Mouse (Mus musculus) heart, postnatal 25 days (tissue): ENCODE measurements at regions not wholly inside any gene's neighbourhood (a gene's known extent, or its start where the extent isn't known, plus 50 kb on each side); places are given as distances from the start of the nearest gene placed in this dataset.

Source experiments
- DNase-seq: peaks from one replicate; pipeline ENCODE4 v3.0.0; 2022; ENCODE audit warnings: low spot score
- intact Hi-C: fragments of 180-260 bp; cut with DNase I; formaldehyde crosslinking; loops from one replicate; pipeline ENCODE4 v1.15.1; 2025

DNA sequence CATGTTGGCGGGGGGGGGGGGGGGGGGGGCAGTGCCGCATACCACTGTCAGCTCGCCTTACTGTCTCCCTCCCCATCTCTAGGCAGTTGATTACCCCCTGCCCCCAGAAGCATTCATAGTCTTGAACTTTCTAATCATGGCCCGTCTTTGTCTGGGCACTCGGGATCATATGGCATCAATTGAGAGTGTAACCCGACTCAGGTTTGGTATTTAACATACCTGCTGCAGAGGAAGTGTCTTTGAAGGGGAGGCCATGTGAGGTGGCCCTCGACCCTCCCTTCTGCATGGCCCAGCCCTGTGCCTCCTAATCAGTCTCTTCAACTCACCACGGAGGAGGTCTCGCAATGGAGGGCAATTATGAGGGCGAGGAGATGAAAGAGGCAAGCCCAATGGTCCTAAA is 286.5 kb downstream of the Mycn start:
- no peak for DNase-seq
- intact Hi-C loops: no loop called here

DNA sequence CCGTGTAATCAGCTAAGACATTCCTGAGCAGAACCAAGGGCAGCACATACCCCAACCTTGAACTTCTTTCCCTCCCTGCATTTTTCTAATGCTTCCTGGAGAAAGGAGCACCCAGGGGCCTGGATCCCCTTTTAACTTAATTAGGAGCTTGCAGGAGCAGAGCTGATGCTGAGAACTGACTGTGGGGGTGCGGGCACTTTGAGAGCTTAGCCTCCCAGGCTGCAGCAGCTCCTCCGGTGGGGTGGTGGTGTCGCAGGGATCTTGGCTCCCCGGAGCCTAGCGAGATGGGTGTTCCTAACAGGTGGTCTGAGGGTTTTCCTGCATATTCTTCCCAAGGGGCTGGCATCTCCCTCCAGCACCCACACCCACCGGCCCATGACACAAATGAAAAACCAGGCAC is 289.4 kb downstream of the Mycn start:
- intact Hi-C loops: no loop called here
- no peak for DNase-seq

DNA sequence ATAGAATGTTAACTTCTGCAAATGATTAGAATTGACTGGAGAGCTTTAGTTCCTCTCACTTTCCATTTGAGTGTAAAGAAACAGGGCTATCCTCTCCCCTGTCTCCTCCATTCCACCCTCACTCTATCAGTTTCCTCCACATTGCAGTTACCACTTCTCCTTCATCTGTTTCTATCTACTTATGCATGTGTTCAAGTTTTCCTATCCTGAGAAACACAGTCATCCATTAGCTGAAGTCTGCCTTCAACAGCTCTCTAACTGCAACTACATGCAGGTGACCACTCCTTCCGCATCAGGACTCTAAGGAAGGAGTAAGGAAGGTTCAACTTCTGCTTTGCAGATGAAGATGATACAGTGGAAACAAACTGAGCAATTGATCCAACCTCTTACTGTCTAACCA is 291.4 kb downstream of the Mycn start:
- no peak for DNase-seq
- intact Hi-C loops: no loop called here

DNA sequence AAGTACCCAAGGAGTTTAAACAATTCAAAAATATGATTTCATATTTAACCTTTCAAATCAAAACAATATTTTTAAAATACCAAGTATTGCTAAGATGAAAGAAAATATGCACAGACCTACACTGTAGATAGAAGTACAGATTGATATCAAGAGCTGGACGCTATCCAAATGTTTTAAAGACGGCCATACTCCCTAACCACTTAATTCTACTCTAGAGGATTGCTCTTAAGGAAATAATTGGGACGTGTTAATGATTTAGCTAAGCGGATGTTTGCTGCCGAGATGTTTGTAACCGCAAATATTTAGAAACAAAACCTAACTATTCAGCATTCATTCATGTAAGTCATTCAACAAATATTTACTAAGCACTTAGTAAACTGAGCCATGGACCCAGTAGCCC is 294.2 kb downstream of the Mycn start:
- no peak for DNase-seq
- intact Hi-C loops: no loop called here

DNA sequence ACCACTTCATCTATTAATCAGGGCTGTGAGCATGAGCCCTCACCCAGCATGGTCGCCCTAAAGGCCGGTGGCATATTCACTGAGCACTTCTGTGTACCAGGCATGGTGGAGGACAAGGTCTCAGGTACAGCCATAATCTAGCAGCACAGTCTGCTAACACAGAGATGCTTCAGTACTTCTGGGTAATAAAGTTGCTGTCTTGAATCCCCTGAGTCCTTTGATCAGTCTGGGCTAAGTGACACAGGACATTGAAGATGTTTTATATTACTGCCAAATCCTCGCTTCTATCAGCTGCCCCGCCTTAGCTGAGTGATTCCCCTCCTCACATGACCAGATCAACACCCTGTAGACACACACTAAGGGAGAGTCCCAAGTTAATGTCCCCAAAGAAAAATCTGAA is 296.5 kb downstream of the Mycn start:
- intact Hi-C loops: no loop called here
- DNase-seq: no peak

DNA sequence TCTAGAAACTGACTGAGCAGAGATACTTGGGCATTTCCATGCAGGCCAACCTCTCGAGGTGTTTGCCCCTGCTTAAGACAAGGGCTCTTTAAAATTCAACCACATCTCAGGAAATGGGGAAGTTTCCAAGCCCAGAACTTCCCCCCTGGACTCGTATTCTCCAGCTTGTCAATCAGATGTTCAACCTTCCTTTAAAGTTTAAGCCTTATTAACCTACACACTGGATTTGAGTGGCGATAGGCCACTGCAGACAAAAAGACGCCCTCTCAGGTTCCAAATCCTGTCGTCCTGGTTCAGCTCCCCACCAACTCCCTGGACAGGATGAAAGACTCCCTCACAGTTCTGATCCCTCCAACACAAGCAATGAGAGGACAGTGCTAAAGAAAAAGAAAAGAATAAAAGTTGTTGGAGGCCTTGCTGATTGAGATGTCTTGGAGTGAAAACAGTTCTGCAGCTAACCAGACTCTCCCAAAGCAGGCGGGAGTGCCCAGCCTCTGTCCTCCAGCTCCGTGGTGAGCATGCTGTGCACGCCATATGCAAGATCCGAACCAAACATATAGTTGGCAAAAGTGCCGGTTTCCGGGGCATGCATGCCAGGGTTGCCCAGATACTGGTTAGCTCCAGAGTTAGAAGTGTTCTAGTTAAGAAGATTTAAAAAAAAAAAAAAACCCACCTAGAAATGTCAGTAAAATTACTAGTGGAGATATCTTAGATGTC is 298.3 kb downstream of the Mycn start:
- no peak for DNase-seq
- intact Hi-C loops: no loop called here

DNA sequence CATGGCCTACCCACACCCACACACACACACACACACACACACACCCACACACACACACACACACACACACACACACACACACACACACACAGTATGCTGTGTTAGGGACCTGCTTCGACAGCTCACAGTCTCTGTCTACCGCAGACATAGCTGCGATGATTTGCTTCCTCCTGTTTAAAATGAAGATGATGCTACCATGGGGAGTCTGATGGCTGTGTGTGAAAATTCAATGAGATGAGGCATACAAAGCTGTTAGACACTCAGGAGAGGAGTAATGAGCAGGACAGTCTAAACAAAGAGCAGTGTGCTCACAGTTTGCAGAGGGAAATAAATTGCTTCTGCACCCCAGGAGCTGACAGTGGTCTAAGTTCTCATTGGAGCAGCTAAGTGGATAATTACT is 306.4 kb downstream of the Mycn start:
- intact Hi-C loops: no loop called here
- DNase-seq: no peak

DNA sequence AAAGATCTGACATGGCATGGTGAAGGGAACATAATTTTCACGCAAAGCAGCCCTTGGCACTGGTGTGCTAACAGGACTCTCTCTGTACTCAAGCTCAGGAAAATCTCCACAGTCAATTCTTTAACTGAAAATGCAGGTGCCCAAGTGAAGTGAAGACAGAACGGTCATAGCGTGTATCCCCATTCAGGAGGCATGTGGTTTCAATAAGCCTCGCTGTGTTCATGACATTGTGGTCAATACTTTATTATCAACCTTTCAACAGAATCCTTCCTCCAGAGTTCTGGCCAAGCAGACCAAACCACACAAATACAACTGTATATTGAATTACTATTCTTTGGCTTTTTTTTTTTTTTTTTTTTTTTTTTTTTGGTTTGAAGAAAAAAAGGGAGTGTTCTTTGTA is 314.1 kb downstream of the Mycn start:
- intact Hi-C loops: no loop called here
- DNase-seq: no peak

DNA sequence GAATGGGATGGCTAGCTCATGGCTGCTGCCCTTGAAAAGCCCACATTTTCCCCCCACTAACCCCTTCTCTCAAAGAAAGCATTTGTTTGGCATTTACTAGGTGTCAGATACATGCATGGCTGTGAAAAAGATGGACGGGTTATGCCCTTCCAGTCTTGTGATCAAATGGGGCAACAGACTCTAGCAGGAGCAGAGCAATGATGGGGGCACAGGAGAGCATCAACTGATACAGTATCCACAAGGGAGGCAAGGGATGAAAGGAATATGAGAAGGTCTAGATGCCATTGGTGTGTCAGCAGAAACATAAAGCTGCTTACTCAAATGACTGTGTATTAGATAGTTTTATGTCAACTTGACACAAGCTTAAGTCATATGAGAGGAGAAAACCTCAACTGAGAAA is 315.9 kb downstream of the Mycn start:
- intact Hi-C loops: no loop called here
- DNase-seq: no peak

DNA sequence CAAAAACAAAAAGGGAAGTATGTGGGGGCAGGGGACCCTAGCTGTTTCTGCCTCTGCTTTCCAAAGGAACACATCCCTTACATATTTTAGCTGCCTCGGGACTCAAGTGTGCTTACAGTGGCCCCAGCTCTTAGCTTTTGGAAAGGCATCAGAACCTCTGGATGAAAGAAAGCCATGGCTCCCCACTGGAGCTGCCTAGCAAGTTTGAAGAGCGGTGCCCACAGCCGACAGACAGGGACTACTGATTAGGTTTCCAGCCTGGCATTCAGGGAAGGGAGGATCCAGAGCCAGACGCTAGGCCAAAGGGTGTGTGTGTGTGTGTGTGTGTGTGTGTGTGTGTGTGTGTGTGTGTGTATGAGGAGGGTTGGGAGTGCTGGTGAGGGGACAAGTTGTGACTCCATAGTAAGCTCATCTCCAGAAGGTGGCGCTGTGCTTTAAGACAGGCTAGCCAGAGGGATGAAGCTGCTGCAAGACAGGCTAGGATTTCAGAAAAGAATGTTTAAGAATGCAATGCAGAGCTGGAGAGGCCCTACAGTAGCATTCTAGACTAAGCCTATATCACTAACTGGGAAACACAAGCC is 318.9 kb downstream of the Mycn start:
- peak; percentile 26 for DNase-seq
- intact Hi-C loops: loop anchor here (1.0 to 5.0 kb wide), 4 partner anchors 186 to 592 kb away; no protein-coding TSS in a partner anchor

DNA sequence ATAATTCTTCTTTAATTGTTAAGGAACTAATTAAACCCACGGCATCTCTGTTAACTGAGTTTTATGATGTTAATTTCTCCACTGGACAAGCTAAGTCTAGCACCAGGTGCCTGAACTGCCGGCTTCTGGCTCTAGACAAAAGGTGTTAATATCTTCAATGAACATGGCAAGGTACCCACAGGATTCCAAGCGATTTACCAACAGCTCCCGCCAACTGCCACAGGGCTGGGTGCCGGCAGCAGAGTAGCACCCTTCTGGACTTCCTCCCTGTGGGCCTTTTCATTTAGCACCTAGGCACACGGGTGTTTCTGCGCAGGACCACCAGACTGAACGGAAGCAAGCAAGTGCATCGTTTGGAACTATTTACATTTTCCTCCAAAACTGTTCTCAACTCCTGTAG is 320.2 kb downstream of the Mycn start:
- intact Hi-C loops: loop anchor here (5.0 kb wide), 2 partner anchors 184 to 199 kb away; no protein-coding TSS in a partner anchor
- DNase-seq: no peak

DNA sequence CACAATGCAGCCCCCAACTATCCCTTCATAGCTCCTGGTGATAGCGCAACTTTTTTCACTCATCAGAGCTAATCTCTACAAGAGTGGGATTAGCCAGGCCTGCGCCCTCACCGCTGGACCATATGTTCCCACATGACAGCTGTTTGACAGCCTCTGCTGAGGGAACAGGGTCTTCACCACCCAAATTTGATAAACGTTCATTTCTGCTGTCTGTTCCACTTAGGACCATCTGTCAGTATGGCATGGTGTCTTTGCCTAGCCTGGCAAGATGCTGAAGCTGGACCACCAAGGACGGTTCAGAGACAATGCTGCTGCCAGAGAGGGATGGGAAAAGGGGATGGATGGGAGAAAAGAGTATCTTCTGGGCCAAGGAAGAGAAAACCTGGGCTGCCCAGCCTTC is 321.4 kb downstream of the Mycn start:
- no peak for DNase-seq
- intact Hi-C loops: loop anchor here (5.0 kb wide), 2 partner anchors 183 to 198 kb away; no protein-coding TSS in a partner anchor

DNA sequence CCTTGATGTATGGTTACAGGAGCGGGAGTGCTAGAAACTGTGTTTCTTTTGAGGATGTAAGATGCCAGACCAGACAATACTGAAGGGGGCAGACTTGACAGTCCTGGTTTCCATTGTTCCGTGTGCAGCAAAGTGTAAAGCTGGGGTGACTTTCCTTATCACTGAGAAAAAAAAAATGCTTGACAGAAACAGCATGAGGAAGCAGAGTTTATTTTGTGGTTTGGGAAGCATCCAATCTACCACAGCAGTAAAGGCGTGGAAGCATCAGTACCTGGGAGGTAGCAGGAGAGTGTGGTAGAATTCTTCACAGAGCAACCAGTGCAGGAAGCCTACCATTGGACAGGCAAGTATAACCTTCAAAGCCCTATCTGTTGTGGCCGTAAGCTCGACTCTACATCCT is 322.3 kb downstream of the Mycn start:
- intact Hi-C loops: no loop called here
- DNase-seq: no peak

DNA sequence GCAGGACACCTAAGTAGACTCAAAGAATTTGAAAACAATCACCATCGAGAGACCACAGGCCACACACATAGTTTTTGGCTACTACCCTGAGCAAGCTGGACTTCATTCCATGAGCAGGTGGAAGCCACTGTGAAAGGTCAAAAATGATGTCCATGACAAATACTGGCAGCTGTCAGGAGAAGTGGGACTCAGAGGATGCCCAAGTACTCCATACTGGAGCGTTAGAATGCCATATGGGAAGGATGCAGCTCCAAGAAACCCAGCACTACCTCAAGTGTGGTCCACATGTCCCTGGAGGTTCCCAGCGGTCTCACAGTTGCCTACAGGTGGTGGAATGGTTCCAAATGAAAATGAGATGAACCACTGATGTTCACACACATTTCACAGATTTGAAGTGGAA is 329.2 kb downstream of the Mycn start:
- DNase-seq: no peak

DNA sequence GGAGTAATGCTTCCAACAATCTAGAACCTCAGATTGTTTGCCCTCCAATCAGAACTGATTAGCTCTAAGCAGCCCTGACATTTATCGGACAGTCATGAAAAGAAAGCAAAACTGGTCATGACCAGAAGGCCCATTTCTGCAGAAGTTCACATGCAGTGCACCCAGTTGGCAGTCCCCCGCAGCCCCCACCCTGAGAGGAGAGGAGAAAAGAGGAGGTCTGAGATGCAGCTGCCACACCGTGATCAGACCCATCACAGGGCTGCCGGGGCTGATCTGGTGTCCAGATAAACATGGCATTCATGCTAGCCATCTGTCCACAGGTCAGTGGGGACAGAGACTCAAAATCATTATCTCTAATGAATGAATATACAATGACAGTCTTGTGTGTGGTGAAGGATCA is 330.9 kb downstream of the Mycn start:
- intact Hi-C loops: no loop called here
- no peak for DNase-seq

More for the DNA sequence above, 329.2 kb downstream of the Mycn start:
- intact Hi-C loops: no loop called here

DNA sequence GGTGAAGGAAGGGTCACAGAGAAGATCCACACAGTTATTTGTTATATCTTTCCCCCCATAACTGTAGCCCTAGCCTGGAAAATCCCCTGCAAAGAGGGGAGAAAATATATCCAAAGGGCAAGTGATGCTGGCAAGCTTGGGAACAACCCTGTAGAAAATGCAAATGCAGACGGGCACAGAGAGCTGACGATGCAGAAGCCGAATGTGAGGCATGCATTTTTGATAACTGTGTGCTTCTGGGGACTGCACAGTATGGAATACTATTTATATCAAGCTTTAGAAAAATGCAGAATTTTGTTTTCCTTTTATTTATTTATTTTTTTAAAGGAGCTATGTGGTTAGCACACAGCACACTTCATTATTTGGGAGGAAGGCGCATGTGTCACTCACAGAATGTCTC is 333.7 kb downstream of the Mycn start:
- intact Hi-C loops: no loop called here
- no peak for DNase-seq

DNA sequence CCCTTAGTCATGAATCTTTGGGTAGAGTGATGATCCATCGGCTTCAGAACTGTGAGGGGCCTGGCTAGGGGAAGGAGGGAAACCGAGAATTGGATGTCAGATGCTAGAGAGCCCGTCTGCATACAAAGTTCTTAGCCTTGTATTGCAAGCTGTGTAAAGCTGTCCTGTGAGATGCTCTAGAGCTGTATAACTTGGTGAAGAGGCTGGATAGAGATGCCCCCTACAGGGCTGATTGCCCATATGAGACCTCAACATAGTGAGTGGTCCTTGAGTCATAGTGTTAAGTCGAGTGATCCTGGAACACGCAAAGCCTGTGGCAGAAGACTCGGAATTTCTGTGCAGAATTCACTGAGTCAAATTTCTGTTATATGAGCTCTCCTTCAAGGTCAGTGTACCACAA is 334.8 kb downstream of the Mycn start:
- DNase-seq: no peak
- intact Hi-C loops: no loop called here

DNA sequence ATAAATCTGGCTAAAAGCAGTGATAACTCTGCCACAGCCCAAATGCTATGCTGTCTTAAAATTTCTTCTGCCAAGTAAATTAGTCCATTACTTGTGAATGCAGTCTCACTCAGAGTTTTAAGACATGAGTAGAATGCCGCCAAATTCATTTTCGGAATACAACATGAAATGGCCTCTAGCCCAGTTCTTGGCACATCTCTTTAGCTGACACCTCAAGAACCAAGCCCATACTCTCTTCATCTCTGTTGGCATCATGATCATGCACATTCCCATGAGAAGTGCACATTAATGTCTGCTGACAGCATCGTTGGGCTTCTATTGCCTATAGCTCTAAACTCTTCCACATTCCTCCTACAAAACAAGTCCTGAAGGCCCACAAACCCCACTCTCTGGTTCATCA is 336.2 kb downstream of the Mycn start:
- intact Hi-C loops: no loop called here
- no peak for DNase-seq

DNA sequence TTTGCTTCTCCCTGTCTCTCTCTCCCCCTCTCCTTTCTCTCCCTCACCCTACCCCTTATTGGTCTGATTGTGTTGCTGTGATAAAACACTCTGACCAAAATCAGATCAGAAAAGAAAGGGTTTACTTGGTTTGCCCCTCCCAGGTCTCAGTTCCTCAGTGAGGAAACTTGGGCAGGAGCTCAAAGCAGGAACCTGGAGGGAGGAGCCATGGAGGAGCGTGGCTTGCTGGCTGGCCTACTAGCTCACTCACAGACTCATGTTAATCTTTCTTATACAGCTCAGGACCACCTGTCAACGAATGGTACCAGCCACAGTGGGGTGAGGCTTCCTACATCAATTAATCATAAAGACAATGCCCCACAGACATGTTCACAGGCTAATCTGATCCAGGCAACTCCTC is 339.4 kb downstream of the Fam49a start:
- intact Hi-C loops: no loop called here
- no peak for DNase-seq

DNA sequence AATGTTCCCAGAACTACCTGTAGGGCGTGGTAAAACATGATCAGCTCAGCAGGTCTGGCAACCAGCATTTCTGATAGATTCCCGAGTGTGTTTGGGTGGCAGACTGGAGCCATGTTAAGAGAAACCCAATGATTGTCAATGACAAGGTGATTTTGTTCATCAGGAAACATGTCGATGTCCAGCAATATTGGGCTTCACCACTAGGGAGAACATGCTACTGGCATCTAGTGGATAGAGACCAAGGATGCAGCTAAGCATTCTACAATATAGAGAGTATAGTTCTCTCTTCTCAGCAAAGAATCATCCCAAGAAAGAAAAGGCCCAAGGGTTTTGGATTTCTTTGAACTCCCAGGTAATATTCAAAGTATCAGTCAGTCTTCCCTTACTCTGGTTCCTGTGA is 333.5 kb downstream of the Fam49a start:
- intact Hi-C loops: no loop called here
- no peak for DNase-seq

DNA sequence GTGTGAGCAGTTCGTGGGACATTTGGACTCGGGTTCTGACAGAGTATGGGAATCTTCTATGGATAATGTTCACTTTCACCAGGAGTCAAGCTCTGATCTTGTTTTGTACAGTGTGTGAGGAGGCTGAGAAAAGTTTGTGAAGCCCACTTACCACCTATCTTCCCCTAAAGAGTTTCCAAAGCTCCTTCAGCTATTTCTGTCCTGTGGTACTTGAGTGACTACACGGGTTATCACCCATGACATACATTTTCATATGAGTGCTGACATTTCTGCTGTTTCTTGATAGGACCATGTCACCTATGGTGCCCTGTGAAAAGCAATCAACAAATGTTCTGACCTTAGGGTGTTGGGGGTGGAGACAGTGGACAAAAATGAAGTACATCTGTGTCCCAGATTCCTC is 332.6 kb downstream of the Fam49a start:
- intact Hi-C loops: no loop called here
- no peak for DNase-seq

DNA sequence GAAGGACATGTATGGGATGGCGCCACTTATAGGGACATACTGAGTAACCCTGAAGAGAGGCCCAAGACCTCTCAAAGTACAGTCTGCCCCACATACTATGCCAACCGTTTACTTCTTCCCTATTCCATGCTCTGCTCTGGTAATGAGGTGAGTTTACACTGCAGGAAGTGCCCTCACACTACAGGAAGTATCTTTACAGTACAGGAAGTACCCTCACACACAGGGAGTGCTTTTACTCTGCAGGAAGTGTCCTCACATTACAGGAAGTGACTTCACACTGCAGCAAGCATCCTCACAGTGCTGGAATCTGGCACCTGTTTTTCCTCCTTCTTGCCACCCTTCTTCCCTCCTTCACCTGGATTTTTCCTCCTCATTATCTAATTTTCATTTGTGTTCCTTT is 331.4 kb downstream of the Fam49a start:
- intact Hi-C loops: no loop called here
- no peak for DNase-seq
